Mouse (Mus musculus) 416B (cell line): ENCODE measurements at regions not wholly inside any gene's neighbourhood (a gene's known extent, or its start where the extent isn't known, plus 50 kb on each side); places are given as distances from the start of the nearest gene placed in this dataset.
"Not testable (repeated sequence)": the region's sequence is repeated elsewhere in the genome, so short reads cannot be mapped to it uniquely, and the experiment has no call there.

Experiments used
- DNase-seq: peaks from one replicate; pipeline ENCODE4 v3.0.0; 2011; ENCODE audit warnings: low read depth

DNA sequence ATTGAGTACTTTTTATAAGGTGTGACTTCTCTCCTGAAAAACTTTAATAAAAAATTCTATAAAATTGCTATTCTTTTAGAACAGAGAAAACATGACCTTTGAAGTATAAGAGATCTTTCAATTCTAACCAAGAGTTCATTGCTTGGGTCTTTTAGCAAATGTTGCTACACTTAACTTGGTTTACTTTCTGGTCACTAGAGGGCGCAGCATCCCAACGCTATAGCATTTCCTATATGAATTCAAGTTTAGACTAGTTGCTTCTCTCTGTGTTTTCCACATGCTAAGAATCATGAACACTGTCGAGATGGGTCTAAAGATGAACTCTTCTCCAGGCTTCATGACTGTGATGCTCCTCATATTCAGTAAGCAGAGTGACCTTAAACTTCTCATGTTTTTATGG, 544.3 kb downstream of the Dad1 start:
- DNase-seq = peak; percentile 23

DNA sequence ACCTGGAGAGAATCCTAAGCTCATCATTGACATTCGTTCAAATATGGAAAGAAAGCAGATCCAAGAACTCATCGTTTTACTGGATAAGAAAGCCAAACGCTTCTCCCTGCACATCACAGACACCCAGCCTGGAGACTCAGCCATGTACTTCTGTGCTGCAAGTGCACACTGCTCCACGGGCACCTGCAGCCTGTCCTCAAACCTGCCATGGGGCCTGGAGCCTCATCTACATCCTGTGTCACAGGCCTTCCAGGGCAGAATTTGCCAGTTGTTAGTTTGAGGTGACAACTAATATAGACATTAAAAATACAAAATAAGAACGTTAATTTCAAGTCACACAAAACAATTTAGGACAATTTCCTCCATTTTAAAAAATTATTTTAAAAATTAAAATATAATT, 549.6 kb downstream of the Dad1 start:
- not testable (repeated sequence) for DNase-seq

DNA sequence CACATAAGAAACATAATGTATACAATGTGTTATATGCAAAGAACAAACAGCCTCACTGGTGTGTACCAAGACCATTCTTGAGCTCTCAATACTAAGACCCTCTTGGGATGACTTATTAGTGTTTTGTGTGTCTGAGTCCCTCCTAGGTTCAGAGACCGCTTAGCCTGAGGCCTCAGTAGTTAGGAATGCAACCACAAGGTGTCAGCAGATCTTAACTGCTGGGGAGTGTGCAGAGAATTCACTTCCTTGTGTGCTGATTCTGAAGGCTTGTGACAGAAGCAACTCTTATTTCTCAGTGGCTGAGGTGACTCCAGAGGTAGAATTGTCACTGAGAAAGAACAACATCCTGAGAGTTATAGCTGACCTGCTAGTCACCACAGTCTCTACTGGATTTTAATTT, 550.3 kb downstream of the Dad1 start:
- DNase-seq = peak; percentile 16

DNA sequence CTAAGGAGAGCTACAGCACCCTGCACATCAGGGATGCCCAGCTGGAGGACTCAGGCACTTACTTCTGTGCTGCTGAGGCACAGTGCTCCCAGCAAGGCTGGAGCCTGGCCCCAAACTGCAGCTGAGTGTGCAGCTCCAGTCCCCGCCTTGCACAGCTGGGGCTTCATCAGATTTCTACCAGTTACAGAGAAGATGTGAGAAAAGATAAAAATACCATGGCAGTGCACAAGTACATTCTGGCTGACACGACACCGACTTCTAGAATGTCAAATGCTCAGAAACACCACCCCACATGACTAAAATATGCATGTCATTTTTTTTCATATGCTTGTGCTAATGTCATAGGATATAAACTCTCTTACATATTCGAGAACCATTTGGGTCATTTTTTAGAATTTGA, 569.8 kb downstream of the Dad1 start:
- not testable (repeated sequence) for DNase-seq

DNA sequence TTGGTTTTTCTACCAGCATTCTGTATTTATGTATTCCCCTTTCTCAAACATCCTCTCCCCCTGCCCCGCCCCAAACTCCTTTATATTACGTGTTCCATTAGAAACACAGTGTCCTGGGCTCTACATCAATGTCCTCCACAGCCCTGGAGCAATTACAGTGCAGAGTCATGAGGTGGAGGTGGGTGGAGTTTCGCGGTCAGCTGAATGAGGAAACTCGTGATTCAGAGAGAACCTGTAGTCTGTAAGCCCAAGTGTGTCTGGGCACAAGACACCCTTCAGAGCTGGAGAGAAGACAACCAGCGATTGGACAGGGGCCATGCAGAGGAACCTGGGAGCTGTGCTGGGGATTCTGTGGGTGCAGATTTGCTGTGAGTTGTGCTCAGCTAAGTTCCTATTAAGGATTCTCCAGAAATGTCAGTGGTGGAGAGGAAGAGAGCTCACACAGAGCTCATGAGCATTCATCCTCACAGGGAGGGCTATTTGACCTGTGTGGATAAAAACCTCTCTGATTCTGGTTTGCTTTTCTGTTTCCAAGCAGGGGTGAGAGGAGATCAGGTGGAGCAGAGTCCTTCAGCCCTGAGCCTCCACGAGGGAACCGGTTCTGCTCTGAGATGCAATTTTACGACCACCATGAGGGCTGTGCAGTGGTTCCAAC, 570.4 kb downstream of the Dad1 start:
- DNase-seq = peak; percentile 54

DNA sequence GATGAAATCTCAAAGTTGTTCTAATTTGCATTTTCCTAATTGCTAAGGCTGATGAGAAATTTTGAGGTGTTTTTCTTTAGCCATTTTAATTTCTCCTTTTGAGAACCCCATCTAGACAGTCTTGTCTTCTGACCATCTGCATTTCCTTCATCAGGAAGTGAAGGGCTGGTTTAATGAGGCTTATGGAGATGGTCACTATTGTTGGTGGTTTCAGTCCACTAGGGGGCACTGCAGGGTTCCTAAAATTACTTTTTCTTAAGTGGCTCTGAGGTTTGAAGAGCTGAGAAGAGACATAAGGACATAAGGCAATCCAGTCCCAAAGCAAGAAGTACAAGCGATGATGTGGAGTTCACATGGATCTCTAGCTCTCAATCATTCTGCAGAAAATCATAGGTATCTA, 571.2 kb downstream of the Dad1 start:
- DNase-seq = not testable (repeated sequence)

DNA sequence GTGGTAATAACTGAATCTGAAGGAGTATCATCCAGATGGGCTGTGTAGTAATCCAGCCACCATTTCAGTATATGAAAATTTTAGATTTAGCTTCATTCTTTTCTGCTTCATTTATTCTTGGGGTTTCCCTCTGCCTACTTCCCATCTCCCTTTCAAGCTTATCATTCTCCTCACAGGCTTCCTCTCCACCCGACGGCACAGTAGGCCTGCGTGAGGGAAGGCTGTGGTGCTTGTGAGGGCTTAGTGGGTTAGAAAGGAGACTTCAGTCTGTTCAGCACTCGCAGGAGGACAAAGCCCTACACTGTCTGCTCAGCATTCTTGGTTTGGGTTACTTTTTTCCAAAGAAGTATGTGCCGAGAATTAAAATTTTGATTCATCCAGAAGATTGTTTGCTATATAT, 572.6 kb downstream of the Dad1 start:
- not testable (repeated sequence) for DNase-seq

DNA sequence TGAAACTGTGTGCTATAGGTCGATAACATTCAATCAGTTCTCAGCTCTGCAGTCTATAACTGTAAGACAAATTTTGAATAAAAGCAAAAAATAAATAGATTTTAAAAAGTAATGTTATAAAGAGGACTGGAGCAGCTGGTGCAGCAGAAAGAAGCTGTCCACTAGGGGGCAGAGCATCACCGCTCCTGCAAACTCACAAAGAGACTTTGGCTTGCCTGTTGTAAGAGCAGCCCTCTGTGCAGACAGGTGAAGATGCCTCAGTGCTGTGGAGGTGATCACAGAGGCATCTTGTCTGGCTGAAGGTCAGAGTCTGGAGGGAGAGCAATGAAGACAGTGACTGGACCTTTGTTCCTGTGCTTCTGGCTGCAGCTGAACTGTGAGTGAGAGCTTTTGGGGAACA, 588.2 kb downstream of the Dad1 start:
- peak; percentile 15 for DNase-seq

DNA sequence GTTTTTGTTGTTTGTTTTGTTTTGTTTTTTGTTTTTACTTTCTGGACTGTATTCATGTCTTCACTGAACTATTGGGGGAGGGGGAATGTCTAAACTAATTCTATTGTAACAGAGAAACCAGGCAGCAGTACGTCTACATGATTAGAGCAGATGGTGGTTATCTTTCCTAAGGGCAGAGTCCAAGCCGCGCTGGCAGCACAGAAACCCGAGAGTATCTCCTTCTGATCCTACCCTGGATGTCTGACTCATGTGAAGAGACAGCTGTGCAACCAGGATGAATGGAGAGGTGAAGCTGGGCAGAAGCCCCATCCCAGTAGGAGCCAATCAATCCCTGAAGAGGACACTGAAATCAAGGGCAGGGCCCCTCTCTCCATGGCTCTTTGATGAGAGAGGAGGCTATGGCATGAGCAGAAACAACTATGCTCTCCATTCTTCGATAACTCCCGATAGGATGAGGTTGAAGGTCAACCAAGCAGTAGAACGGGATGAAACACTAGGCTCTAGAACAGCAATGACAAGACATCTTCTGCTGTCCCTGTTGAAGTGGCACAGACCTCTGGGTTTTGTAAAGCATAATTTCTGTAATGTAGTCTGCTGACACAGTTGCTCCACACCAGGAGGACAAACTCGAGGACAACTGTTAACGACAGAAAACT, 591.1 kb downstream of the Dad1 start:
- not testable (repeated sequence) for DNase-seq

DNA sequence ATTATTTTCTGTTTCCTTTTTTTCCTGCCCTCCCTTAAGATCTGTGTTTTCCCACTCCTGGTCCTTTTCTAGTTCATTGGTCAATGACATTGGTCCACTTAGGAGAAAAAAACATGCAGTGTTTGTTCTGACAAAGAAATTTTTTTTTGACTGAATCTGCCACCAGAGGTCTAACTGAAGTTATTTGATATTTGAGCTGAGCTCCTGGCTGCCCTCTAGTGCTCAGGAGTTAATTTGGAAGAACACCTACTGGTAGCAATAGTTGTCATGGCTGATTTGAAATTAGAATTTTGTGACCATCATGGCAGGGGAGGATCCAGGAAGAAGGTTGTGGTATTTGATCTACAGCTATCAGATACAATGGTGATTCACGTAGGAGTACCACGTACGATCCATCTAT, 599.2 kb downstream of the Dad1 start:
- DNase-seq = peak; percentile 10

DNA sequence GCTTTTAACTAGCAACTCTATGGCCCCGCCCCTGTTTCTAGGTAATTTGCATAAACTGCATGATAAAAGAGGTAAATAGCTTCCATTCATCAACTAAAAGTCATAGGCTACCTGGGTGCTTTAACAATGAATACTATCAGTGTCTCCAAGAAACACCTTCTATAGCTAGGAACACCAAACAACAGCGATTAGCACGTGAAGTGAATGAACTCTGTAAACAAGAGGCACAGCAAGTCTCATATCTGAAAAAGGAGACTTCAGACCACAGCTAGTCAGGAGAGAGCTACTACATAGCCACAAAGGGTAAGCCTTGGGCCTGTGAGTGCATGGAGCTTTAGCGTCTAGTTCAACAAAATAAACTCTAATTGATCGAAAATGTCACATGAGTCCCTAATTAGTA, 602.8 kb downstream of the Dad1 start:
- not testable (repeated sequence) for DNase-seq

DNA sequence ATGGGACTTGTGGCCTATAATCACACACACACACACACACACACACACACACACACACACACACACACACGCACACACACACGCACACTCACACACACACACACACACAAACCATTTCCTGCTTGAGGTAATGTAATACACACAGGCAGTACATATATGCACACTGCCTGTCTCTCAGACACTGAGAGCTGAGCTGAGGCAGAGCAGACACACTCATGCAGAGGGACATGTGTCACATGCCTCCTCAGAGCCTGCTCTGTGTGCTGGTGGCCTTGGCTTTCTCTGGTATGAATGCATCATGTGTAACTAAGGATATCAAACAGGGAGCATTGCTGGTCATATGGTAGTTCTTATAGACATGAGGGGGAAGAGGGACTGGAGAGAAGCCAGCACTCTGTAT, 604.7 kb downstream of the Dad1 start:
- not testable (repeated sequence) for DNase-seq

DNA sequence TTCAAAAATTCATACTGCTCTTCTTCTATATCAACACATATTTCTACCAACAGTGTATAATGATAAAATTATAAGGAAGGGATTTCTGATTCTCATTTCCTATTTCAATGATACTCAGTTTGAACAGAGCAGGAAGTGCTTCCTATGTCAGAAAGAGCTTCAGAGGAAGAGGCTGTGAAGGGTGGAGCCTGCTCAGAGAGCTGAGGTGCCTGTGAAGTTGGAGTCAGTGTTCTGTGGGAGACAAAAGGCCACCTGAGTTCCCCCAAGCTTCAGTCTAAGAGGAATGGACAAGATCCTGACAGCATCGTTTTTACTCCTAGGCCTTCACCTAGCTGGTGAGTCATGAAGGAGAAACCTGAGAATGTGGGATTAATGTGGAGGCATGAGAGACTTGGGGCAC, 613.5 kb downstream of the Dad1 start:
- not testable (repeated sequence) for DNase-seq

DNA sequence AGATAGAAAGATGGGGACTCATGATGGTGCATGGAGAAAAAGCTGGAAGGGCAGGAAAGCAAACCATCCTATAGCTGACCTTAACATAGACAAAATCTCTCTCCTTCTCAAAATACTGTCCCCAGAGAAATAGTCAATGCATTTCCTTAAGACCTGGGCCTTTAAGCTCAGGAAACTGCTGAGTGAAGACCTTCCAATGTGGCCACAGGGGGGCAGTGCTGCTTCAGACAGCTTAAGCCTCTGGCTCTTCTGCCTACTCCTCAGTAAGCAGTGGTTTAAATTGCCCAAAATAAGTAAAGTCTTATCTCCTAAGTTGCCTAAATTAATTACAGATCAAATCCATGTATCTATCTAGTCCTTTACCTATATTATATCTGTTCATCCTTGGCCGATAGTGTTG, 616.2 kb downstream of the Dad1 start:
- peak; percentile 36 for DNase-seq

DNA sequence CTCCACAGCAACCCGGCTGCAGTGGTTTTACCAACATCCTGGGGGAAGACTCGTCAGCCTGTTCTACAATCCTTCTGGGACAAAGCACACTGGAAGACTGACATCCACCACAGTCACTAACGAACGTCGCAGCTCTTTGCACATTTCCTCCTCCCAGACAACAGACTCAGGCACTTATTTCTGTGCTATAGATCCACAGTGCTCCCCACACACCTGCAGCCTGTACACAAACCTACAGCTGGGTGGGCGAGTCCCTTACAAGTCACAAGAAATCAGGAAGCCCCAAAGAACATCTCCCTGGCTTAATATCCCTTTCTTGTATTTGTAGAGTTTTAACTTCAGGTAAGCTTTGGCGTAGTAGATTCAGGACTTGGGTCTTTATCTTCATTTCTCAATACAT, 618.7 kb downstream of the Dad1 start:
- DNase-seq = not testable (repeated sequence)

DNA sequence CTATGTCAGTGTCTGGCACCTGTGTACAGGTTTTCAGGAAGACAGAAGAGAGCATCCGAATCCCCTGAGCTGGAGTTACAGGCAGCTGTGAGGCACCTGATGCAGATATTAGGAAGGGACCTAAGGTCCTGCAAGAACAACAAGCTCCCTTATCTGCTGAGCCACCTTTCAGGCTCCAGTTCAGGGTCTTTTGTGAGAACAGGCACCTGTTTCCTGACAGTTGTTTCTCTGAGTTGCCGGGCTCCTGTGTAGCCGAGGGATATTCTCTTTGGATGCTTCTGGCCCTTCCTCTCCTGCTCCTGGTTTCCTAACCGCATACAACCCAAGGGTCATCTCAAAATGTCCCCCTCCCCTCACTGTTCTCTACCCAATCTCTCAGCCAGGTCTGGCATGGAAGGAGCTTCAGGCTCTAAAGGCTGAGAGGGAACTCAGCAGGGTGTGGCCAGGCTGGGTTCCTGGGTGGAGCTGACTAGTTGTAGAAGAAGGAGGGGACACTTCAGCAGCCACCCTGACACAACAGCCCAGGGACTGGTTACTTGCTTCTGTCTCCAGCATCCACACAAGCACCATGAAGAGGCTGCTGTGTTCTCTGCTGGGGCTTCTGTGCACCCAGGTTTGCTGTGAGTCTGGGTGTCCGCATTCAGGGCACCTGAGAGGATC, 619.5 kb downstream of the Dad1 start:
- not testable (repeated sequence) for DNase-seq

DNA sequence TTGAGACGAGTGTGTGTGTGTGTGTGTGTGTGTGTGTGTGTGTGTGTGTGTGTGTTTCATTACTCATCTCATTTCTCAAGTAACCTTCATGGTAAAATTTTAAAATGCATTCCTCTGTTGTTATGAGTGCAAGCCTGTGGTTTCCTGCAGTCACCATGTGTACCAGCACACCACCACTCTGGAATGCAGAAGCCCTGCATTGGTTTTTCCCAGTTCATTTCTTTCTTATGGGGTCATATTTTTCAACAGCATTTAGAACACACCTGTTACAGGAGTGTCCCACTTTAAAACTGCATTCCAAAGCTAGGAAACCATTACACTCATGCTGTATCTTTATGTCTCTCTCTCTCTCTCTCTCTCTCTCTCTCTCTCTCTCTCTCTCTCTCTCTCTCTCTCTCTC, 620.2 kb downstream of the Dad1 start:
- not testable (repeated sequence) for DNase-seq

DNA sequence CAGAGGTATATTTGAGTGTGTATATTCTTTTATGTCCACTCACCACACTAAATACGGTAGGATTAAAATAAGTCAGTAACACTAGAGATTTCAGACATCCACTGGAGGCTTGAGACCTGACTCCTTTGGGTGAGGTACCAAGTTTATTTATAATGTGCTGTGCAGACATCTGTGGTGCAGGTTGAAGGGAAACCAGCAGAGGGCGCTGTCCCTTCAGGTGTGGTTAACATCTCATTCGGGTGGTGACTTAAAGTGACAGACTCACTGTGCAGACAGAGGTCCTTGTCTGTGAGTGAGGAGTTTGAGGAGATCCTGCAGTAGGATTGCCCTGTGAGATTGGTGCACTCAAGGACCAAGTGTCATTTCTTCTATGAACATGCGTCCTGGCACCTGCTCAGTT, 632.5 kb downstream of the Dad1 start:
- peak; percentile 27 for DNase-seq

DNA sequence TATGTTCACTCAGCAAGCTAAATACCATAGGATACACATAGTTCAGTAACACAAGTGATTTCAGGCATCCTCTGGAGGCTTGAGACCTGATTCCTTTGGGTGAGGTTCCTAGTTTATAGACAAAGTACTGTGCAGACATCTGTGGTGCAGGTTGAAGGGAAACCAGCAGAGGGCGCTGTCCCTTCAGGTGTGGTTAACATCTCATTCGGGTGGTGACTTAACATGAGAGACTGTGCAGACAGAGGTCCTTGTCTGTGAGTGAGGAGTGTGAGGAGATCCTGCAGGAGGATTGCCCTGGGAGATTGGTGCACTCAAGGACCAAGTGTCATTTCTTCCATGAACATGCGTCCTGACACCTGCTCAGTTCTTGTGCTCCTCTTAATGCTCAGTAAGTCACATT, 637.8 kb downstream of the Dad1 start:
- DNase-seq = not testable (repeated sequence)

DNA sequence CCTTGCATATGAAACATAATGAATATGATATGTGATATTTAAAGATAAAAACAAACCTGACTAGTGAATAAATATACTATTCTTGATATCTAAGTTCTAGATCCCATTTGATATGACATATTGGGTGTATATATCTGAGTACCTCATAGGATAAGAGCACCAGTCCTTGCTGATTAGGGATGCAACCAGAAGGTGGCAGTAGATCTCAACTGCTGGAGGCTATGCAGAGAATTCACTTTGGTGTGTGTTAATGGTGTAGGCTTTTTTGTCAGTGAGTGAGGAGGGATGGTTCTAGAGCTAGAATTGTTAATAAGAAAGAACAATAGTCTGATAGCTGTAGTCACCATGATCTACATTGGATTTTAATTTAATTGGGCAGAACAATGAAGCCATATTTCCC, 639.6 kb downstream of the Dad1 start:
- DNase-seq = peak; percentile 53

DNA sequence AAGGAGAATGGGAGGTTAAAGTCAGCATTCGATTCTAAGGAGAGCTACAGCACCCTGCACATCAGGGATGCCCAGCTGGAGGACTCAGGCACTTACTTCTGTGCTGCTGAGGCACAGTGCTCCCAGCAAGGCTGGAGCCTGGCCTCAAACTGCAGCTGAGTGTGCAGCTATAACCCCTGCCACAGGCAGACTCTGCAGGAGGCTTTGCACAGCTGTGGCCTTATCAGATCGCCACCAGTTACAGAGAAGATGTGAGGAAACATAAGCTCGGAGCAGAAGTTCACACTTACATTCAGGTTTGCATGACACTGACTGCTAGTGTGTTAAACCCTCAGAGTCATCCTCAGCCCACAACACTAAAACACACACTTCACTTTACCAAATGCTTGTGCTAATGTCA, 654.6 kb downstream of the Dad1 start:
- not testable (repeated sequence) for DNase-seq

DNA sequence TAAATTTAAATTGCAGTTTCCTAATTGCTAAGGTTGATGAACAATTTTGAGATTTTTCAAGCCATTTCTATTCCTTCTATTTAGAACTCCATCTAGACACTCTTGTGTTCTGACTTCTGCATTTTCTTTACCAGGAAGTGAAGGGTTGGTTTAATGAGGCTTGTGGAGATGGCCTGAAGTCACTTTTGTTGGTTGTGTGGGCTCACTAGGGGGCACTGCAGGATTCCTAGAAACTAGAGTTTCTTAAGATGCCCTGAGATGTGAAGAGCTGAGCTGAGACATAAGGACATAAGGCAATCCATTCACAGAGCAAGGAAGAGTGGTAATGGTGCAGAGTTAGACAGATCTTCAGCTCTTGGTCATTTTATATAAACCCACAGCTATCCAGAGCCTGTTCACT, 656.6 kb downstream of the Dad1 start:
- DNase-seq = peak; percentile 33

DNA sequence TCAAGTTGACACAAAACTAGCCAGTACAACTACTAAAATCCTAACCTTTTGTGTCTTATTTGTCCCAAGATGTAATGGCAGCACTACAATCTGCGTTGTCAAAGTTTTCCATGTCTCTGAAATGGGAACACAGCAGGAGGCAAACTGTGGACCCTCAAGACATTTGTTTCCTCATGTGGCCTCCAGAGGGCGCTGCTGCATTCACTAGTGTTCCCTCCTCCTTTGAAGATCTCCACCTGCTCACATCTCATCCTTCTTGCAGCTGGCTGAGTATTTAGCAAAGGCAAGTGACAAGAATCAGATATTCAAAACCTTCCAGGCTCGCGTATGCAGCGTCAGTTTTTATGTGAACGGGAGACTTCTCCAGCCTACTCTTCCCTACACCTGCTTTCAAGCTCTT, 663.3 kb downstream of the Dad1 start:
- peak; percentile 30 for DNase-seq
